Mouse (Mus musculus): ENCODE measurements around the gene Prickle2.

The Prickle2 gene

GRCm38 (mm10) chr6:92346729-92347128 is 359.2 kb downstream of the Prickle2 start:
- no peak for DNase-seq

GRCm38 (mm10) chr6:92345151-92345550 is 360.8 kb downstream of the Prickle2 start:
- DNase-seq, result no peak

GRCm38 (mm10) chr6:92344588-92344987 is 361.4 kb downstream of the Prickle2 start:
- DNase-seq, result no peak

All from cerebellum, adult 18-20 months (tissue).